In genomic region chr8:106818626-106819515, GRCm38 (mm10) we compare ENCODE assay signal across 14 mouse cellular contexts. TPM values are rescaled to one million over a fixed set of nuclear protein-coding genes. Genes with fewer than 3 reads are reported as not detected.
A peak's percentile ranks its signal among the peaks of the same experiment; 100 is the strongest.
DNase-seq lines count a peak whose midpoint lies in the region; ATAC-seq and TF ChIP-seq lines count a peak whose summit lies in the region.
"Had no signal": no experiment of that assay in that cellular context is flagged by ENCODE, and none has a peak within 500 bp of the region (broad histone marks: within the 10 kb centered on the region; RNA-seq: fewer than 3 reads in every experiment).

No protein-coding gene starts in this region.

- 78% methylated on average over 17 of the region's 17 CpGs for WGBS in kidney, embryonic 14.5 days
- WGBS in limb, embryonic 10.5 days = 90% methylated on average over 17 of the region's 17 CpGs

- TF ChIP-seq CTCF in gastrocnemius, adult 2 months (IDR thresholded peaks at IDR 0.05) = no peak

- no peak for DNase-seq in gastrocnemius, adult 2 months
- no peak for DNase-seq in gastrocnemius, postnatal 10 days
- no peak for DNase-seq in kidney, postnatal 4 days
- peak; percentile 40 for DNase-seq in NIH3T3 (ENCODE audit: low read depth)
- DNase-seq in limb, embryonic 10.5 days (ENCODE audit: low spot score) = no peak
- no peak for DNase-seq in layer of hippocampus, adult 8-10 months (ENCODE audit: low spot score in 2 of 2)
- DNase-seq in right cerebral cortex, postnatal 4 days = no peak
- DNase-seq: cerebellum, postnatal 14 days; heart, postnatal 4 days had no signal

- intact Hi-C loops in gastrocnemius, adult 2 months (cut with DNase I) = no loop called here

- no peaks in the 10 kb centered on the region for H3K27me3 ChIP-seq in kidney, embryonic 14.5 days (ENCODE audit: control insufficient read depth, insufficient read depth, low read length)
- no peaks in the 10 kb centered on the region for H3K27me3 ChIP-seq in limb, embryonic 10.5 days (ENCODE audit: low read depth, poor library complexity, severe bottlenecking)
- H3K27me3 ChIP-seq: forebrain, embryonic 15.5 days; neural tube, embryonic 12.5 days had no signal

- no peak overlapping the region for H3K4me3 ChIP-seq in gastrocnemius, adult 2 months
- H3K4me3 ChIP-seq in kidney, embryonic 14.5 days (ENCODE audit: low read length) = no peak overlapping the region
- H3K4me3 ChIP-seq in limb, embryonic 10.5 days = no peak overlapping the region
- H3K4me3 ChIP-seq: forebrain, embryonic 15.5 days; neural tube, embryonic 12.5 days had no signal

- H3K27ac ChIP-seq in gastrocnemius, adult 2 months = peak overlapping the region; percentile 49; the same call in 1 of the 2 replicates
- peak overlapping the region; percentile 47; the same call in 1 of the 2 replicates for H3K27ac ChIP-seq in kidney, embryonic 14.5 days (ENCODE audit: low read depth, low read length)
- 0 out of 2 replicates have a peak overlapping the region, but pooled peaks have one; percentile 25 for H3K27ac ChIP-seq in limb, embryonic 10.5 days
- H3K27ac ChIP-seq: forebrain, embryonic 15.5 days; neural tube, embryonic 12.5 days had no signal

- H3K4me1 ChIP-seq in kidney, embryonic 14.5 days (ENCODE audit: control insufficient read depth, insufficient read depth, low read length) = peaks cover 9% of the 10 kb centered on the region; the same call in 1 of the 2 replicates
- H3K4me1 ChIP-seq in limb, embryonic 10.5 days = peaks cover 9% of the 10 kb centered on the region

- H3K4me2 ChIP-seq in kidney, embryonic 14.5 days (replicated peaks; ENCODE audit: low read depth, low read length) = no peak overlapping the region
- H3K4me2 ChIP-seq: forebrain, embryonic 15.5 days; liver, embryonic 11.5 days; neural tube, embryonic 12.5 days had no signal

- no peak overlapping the region for H3K9ac ChIP-seq in kidney, embryonic 14.5 days (ENCODE audit: low read depth, low read length)
- H3K9ac ChIP-seq: forebrain, embryonic 15.5 days; neural tube, embryonic 12.5 days had no signal

- no peaks in the 10 kb centered on the region; the same call in 1 of the 2 replicates for H3K36me3 ChIP-seq in kidney, embryonic 14.5 days (ENCODE audit: control insufficient read depth, insufficient read depth, low read length)
- peaks cover 27% of the 10 kb centered on the region for H3K36me3 ChIP-seq in limb, embryonic 10.5 days
- H3K36me3 ChIP-seq: forebrain, embryonic 15.5 days; neural tube, embryonic 12.5 days had no signal

- ATAC-seq in kidney, embryonic 14.5 days (ENCODE audit: low FRiP score, low TSS enrichment) = no peak
- ATAC-seq: forebrain, embryonic 15.5 days had no signal

- no peaks in the 10 kb centered on the region for H3K9me3 ChIP-seq in kidney, embryonic 14.5 days (ENCODE audit: control insufficient read depth, low read length)
- H3K9me3 ChIP-seq in limb, embryonic 10.5 days (replicated peaks) = no peaks in the 10 kb centered on the region
- H3K9me3 ChIP-seq: forebrain, embryonic 15.5 days; G1E; neural tube, embryonic 12.5 days had no signal

RNA-seq across cellular contexts. Expression of gene Has3, which starts 51.2 kb away (rescaled TPM):
- total RNA-seq in gastrocnemius, adult 2 months (2021) = under 1 TPM; 0.56 to 0.59 TPM
- 1 to 10 TPM; 2.1 to 3.4 TPM for total RNA-seq in gastrocnemius, postnatal 10 days (2021)
- polyA plus RNA-seq in kidney, embryonic 14.5 days (2014; fragmentation: Nextera tagmentation; extraction: Ambion mirVana) = 1.2 and 1.3 TPM in 2 replicates
- polyA plus RNA-seq in limb, embryonic 10.5 days (2016; fragmentation: Nextera tagmentation; extraction: Ambion mirVana) = 0.06 and 0.13 TPM in 2 replicates
- total RNA-seq in layer of hippocampus, adult 8-10 months (2022) = 1 to 10 TPM; 1.6 to 2.6 (median 1.9) TPM
- polyA plus RNA-seq: G1E had no signal
